Comparison of ENCODE assay signal across 20 mouse cellular contexts in the genomic region with DNA sequence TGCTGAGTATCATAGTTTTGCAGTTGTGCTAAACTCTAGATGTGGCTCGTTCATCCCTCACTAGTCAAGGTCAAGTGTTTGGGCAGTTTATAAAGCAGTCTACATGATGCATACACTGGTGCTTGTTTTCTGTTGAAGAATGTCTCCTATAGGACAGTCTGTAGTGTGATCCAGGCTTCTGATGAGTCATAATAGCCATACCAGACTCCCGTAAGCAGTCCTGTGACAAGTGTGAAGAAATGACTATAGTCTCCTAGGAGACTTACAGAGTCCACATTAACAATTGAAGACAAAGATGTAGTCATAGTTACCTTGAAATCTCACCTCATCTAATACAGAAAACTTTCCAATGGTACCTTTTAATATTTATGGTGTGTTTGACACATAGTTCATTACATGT. TPM values are rescaled to one million over a fixed set of nuclear protein-coding genes. Genes with fewer than 3 reads are reported as not detected.
DNase-seq lines count a peak whose midpoint lies in the region; ATAC-seq and TF ChIP-seq lines count a peak whose summit lies in the region.
"Had no signal": no experiment of that assay in that cellular context is flagged by ENCODE, and none has a peak within 500 bp of the region (broad histone marks: within the 10 kb centered on the region; RNA-seq: fewer than 3 reads in every experiment).

No protein-coding gene starts in this region.

- WGBS in limb, embryonic 14.5 days = 80% methylated on average over 2 of the region's 2 CpGs
- 84% methylated on average over 2 of the region's 2 CpGs for WGBS in limb, embryonic 10.5 days
- 36% methylated on average over 2 of the region's 2 CpGs for WGBS in intestine, postnatal 0 days

- no peak for TF ChIP-seq POLR2A in limb, embryonic 14.5 days (IDR thresholded peaks at IDR 0.05; ENCODE audit: borderline replicate concordance, extremely low read depth, insufficient read depth, insufficient read length)

- H3K4me1 ChIP-seq in limb, embryonic 14.5 days (ENCODE audit: control insufficient read depth, insufficient read depth, low read length) = no peaks in the 10 kb centered on the region; the same call in 1 of the 2 replicates
- 0 out of 2 replicates have a peak, but pooled peaks cover 8% of the 10 kb centered on the region for H3K4me1 ChIP-seq in limb, embryonic 10.5 days
- H3K4me1 ChIP-seq in intestine, postnatal 0 days (replicated peaks; ENCODE audit: control insufficient read depth, insufficient read depth, low read length) = no peaks in the 10 kb centered on the region
- H3K4me1 ChIP-seq: embryonic facial prominence, embryonic 13.5 days; forebrain, embryonic 12.5 days had no signal

- H3K4me3 ChIP-seq in limb, embryonic 14.5 days (replicated peaks; ENCODE audit: low read length) = no peak overlapping the region
- H3K4me3 ChIP-seq in limb, embryonic 10.5 days = no peak overlapping the region
- H3K4me3 ChIP-seq in intestine, postnatal 0 days (ENCODE audit: low read depth, low read length) = no peak overlapping the region
- H3K4me3 ChIP-seq: embryonic facial prominence, embryonic 13.5 days; forebrain, embryonic 12.5 days; heart, embryonic 13.5 days; hindbrain, embryonic 15.5 days had no signal

- H3K9me3 ChIP-seq in limb, embryonic 14.5 days (ENCODE audit: control insufficient read depth, low read length) = no peaks in the 10 kb centered on the region
- no peaks in the 10 kb centered on the region for H3K9me3 ChIP-seq in limb, embryonic 10.5 days (replicated peaks)
- H3K9me3 ChIP-seq in intestine, postnatal 0 days (ENCODE audit: control insufficient read depth) = no peaks in the 10 kb centered on the region
- H3K9me3 ChIP-seq: embryonic facial prominence, embryonic 13.5 days; forebrain, embryonic 12.5 days; heart, embryonic 13.5 days; hindbrain, embryonic 15.5 days had no signal

- no peaks in the 10 kb centered on the region for H3K36me3 ChIP-seq in limb, embryonic 14.5 days (ENCODE audit: control insufficient read depth, insufficient read depth, low read length)
- no peaks in the 10 kb centered on the region for H3K36me3 ChIP-seq in limb, embryonic 10.5 days
- no peaks in the 10 kb centered on the region for H3K36me3 ChIP-seq in intestine, postnatal 0 days (ENCODE audit: control insufficient read depth, insufficient read depth)
- H3K36me3 ChIP-seq: embryonic facial prominence, embryonic 13.5 days; forebrain, embryonic 12.5 days; heart, embryonic 13.5 days; hindbrain, embryonic 15.5 days had no signal

- H3K27me3 ChIP-seq in limb, embryonic 14.5 days (ENCODE audit: control insufficient read depth, insufficient read depth, low read length) = no peaks in the 10 kb centered on the region
- H3K27me3 ChIP-seq in limb, embryonic 10.5 days (ENCODE audit: low read depth, poor library complexity, severe bottlenecking) = 0 out of 2 replicates have a peak, but pooled peaks cover 6% of the 10 kb centered on the region
- H3K27me3 ChIP-seq in intestine, postnatal 0 days (replicated peaks; ENCODE audit: control insufficient read depth, insufficient read depth, low read length) = no peaks in the 10 kb centered on the region
- H3K27me3 ChIP-seq: embryonic facial prominence, embryonic 13.5 days; hindbrain, embryonic 15.5 days; Patski had no signal

- no peak overlapping the region for H3K4me2 ChIP-seq in limb, embryonic 14.5 days (replicated peaks; ENCODE audit: low read depth, low read length, severe bottlenecking)
- no peak overlapping the region; the same call in 1 of the 2 replicates for H3K4me2 ChIP-seq in intestine, postnatal 0 days (replicated peaks; ENCODE audit: low read depth)
- H3K4me2 ChIP-seq: embryonic facial prominence, embryonic 13.5 days; forebrain, embryonic 12.5 days; heart, embryonic 13.5 days; hindbrain, embryonic 15.5 days had no signal

- no peak for TF ChIP-seq CTCF in intestine, postnatal 0 days (IDR thresholded peaks at IDR 0.05; ENCODE audit: low read depth)

- no peak for DNase-seq in limb, embryonic 14.5 days (ENCODE audit: low spot score)
- no peak for DNase-seq in limb, embryonic 10.5 days (ENCODE audit: low spot score)
- DNase-seq in induced T-regulatory cell, adult 2 months (ENCODE audit: low read depth) = peak; percentile 23
- DNase-seq in layer of hippocampus, postnatal 14 days (ENCODE audit: low spot score in 2 of 2) = no peak
- DNase-seq in layer of hippocampus, postnatal 25 days (ENCODE audit: extremely low spot score in 1 of 2, low spot score in 1 of 2) = no peak
- DNase-seq: adrenal gland, postnatal 14 days; B cell, adult 2 months; cerebellum, adult 18-20 months; cerebellum, adult 9-11 months; cerebellum, postnatal 36 days; forebrain, postnatal 0 days; gastrocnemius, postnatal 14 days; heart, postnatal 36 days had no signal

- no peak overlapping the region for H3K27ac ChIP-seq in limb, embryonic 14.5 days (replicated peaks; ENCODE audit: low read depth, low read length)
- H3K27ac ChIP-seq in limb, embryonic 10.5 days = no peak overlapping the region
- H3K27ac ChIP-seq in intestine, postnatal 0 days (ENCODE audit: low read depth, low read length) = peak overlapping the region; percentile 47; the same call in 1 of the 2 replicates
- H3K27ac ChIP-seq: embryonic facial prominence, embryonic 13.5 days; forebrain, embryonic 12.5 days; heart, embryonic 13.5 days; hindbrain, embryonic 15.5 days had no signal

- peak; percentile 51; the same call in 1 of the 2 replicates for ATAC-seq in limb, embryonic 14.5 days (ENCODE audit: low FRiP score, low read depth)
- peak; percentile 76 for ATAC-seq in intestine, postnatal 0 days
- ATAC-seq: activated CD4-positive, CD25-positive, alpha-beta regulatory T cell, adult 4 months; forebrain, postnatal 0 days; Patski had no signal

- no peak overlapping the region for H3K9ac ChIP-seq in limb, embryonic 14.5 days (ENCODE audit: low read depth, low read length, severe bottlenecking)
- H3K9ac ChIP-seq in intestine, postnatal 0 days (ENCODE audit: low read depth, low read length) = no peak overlapping the region
- H3K9ac ChIP-seq: embryonic facial prominence, embryonic 13.5 days; forebrain, embryonic 12.5 days; forebrain, postnatal 0 days; heart, embryonic 13.5 days; hindbrain, embryonic 15.5 days had no signal

RNA-seq across cellular contexts. Expression of a gene that starts 4.8 kb away (rescaled TPM):
- polyA plus RNA-seq in limb, embryonic 14.5 days (2012; rRNA removed) = 54.2 and 57.7 TPM in 2 replicates
- polyA plus RNA-seq in limb, embryonic 14.5 days (2014; fragmentation: Nextera tagmentation; extraction: Ambion mirVana) = 69.1 and 82.8 TPM in 2 replicates
- polyA plus RNA-seq in limb, embryonic 10.5 days (2016; fragmentation: Nextera tagmentation; extraction: Ambion mirVana) = 62.9 and 94.2 TPM in 2 replicates
- 74.2 and 79.4 TPM in 2 replicates for polyA plus RNA-seq in intestine, postnatal 0 days (2015; fragmentation: Nextera tagmentation; extraction: Ambion mirVana)
- 1 to 10 TPM; 2.8 TPM for total RNA-seq in layer of hippocampus, postnatal 14 days (2021)
- 1 to 10 TPM; 2.4 to 2.9 TPM for total RNA-seq in layer of hippocampus, postnatal 25 days (2021)
